Mouse (Mus musculus) adrenal gland, adult (tissue): ENCODE measurements around the gene Akap13.

Experiments
- DNase-seq, 2 experiments: peaks; one replicate each; pipeline ENCODE4 v3.0.0; 2022 to 2023; ENCODE audit warnings: low spot score in 1 of 2; ENCODE audit not compliant: inconsistent age in 2 of 2

Akap13 gene

DNA sequence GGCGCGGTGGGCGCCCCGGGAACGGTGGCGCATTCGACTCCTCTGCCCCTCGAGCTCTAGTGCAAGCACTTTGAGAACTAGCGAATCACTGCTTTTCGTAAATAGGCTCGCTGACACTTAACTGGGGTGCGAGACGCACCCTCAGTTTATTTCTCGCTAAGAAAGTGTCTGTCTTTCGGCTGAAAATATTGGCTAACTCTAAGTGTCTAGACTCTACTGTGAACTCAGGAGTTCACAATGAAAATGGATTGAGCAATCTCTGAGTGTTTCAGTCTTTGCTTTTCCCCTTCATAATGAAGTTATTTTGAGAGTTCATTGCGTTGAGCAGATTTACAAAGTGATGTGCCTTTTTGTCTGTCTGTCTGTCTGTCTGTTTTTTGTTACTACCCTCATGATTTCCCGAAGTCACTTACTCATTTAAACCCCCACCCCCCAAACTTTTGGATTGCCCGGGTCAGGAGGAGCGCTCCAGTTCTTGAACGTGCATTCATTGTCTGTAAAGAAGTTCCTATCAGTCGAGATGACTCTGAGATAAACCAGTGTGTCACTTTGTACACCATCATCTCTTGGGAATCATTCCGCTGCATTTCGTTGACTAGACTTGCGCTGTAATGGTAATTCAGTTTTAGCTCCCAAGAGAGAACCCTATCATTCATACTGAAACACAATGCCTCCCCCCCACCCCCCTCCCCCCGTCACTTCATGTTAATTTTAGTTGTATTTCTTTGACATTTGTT lies 986 bp downstream of the Akap13 start:
- DNase-seq = no peak

DNA sequence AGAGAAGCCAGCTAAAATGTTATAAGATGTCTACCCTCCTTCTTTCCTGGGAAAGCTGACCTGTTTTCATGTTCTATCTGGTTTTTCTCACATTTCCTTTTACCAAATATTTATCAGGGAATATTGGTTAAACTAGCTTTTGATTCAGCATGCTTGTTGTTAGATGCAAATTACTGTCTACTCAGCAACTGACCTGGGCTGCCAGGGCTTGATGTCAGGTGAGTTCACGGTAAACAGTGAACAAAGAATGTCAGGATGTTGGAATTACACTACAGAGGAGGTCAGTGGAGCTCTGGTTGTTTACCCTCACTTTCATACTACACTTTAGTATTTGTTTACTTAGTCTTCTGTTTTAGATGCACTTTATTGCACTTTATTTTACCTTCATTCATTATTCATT lies 5.0 kb downstream of the Akap13 start:
- no peak for DNase-seq

- DNase-seq = peak in 1 of 2 experiments; percentile 62
These were observed 8.3 kb downstream of the Akap13 start for GRCm38 (mm10) chr7:75463579-75464162.

DNA sequence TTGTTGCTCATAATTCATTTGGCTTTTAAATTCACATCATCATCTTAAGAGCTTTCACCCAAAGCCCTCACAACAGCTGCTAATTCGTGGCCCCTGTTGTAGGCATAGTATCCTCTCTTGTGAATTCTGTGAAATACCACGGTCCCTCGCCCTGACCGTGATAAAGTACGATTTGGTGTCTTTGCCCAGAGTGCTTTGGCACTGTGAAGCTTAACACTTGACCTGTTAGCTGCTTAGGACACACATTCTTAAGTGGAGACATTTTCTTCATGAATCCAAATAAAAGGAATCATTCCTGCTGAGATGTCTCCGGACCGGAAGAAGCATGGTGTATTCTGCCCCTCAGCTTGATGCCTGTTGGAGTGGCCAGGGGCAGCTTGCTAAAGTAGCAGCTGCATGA lies 12.5 kb downstream of the Akap13 start:
- DNase-seq = no peak

DNA sequence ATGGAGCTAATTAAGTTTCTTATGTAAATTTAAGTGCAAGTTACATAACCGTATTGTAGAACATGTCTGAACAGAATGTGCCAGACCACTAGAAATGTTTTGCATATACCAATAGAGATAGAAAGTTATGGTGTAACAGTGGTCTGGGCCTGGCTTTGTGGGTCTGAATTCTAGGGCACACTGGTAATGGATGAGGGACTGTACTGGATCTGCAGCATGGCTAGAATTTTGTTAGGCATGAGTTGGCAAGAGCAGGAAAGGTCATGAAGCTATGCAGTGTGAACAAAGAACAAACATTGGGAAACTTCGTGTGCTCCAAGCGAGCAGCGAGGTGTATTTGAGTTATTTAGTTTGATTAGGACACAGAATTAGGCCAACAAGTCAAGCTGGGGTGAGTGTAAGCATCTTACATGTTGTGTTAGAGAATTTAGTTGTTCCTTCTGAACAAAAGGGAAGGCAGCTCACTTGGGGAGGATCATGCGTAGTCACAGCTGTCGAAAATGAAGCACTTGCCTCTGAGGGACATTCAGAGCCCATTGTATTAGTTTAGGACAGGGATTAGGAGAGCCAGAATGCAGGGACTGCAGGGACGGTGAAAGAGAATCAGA lies 15.1 kb downstream of the Akap13 start:
- DNase-seq = no peak

- no peak for DNase-seq
These were observed 17.2 kb downstream of the Akap13 start for GRCm38 (mm10) chr7:75472316-75473195.

DNA sequence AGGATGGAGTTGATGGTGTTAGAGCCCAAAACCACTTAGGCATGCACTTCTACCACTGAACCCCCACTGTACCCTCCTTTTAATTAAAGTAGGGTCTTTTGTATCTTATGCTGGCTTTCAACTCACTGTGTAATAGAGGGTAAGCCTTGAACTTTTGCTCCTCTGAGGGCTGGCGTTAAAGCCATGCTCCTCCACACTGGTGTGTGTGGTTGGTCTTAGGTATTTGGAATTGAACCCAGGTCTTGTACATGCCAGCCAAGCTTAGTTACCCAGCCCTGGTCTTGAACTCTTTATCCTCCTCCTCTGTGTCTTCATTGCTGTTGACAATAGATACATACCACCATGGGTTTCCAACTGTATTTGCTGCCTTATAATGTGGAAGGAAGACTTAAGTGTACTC lies 18.0 kb downstream of the Akap13 start:
- DNase-seq = no peak

- DNase-seq = no peak
These were observed 18.7 kb downstream of the Akap13 start for GRCm38 (mm10) chr7:75474064-75474463.

GRCm38 (mm10) chr7:75474564-75475150 lies 19.3 kb downstream of the Akap13 start:
- no peak for DNase-seq

GRCm38 (mm10) chr7:75478060-75478459 lies 22.7 kb downstream of the Akap13 start:
- DNase-seq = no peak

DNA sequence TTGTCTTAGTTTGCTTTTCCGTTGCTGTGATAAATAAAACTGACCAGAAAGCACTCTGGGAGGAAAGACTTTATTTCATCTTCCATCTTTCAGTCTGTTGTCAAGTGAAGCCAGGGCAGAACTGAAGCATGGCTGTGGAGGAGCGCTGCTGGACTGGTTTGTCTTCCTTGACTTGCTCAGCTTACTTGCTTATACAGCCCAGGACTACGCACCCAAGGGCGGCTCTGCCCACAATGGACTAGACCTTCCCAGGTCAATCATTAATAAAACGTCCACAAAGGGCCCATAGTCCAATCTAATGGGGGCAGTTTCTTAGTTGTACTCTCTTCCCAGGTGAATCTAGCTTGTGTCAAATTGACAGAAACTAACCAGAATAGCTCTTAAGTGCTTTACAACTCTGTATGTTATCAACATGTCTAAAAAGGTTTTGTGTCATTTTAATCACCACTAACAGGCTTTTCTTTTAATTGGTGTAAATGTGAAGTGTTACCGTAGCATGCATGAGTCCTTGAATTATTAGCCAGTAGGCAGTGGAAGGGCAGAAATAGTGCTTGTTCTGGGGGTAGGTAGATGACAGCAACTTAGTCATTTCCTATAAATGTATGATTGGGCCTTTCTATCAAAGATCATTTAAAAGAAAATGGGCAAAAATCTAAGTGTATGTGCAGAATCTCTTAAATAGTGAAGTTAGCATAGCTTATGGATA lies 25.5 kb downstream of the Akap13 start:
- DNase-seq = no peak

- DNase-seq = no peak
These were observed 30.7 kb downstream of the Akap13 start for GRCm38 (mm10) chr7:75486031-75486430.

- no peak for DNase-seq
These were observed 40.7 kb downstream of the Akap13 start for GRCm38 (mm10) chr7:75495941-75496441.

DNA sequence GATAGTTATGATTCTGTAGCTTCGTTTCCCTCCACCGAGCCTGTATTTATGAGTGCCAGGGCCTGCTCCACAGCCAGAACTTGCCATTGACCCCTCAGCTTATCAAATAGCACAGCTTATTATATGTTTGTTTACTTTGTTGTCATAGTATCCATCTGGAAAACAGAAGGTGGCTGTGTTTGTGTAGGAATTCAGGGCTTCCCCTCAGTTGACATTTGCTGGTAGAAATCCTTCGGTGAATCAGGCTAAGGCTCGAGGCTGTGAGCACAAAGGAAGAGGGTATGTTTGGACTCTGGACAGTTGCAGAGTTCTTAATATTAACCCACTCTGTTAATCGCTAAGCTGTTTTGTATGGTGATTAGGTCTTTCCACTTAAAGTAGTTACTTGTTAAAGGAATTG lies 43.3 kb downstream of the Akap13 start:
- no peak for DNase-seq

DNA sequence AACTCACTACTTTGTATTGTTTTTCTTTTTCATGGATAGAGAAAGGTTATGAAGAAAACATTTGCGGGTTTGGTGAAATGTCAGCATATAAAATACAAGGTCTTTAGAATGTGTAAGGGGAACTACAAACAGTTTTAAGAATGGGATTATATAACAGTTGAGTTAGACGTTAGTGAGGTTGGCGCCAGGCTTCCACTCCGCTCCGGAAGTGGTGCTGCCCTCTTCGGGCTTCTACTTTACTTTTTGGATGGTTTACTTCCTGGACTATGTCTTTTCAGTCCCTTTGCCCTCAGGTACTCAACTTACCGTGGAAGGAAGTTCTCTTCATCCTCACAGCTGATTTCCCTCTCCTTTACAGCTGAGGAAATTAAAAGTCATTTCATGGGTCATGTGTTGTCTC lies 43.9 kb downstream of the Akap13 start:
- DNase-seq = no peak

DNA sequence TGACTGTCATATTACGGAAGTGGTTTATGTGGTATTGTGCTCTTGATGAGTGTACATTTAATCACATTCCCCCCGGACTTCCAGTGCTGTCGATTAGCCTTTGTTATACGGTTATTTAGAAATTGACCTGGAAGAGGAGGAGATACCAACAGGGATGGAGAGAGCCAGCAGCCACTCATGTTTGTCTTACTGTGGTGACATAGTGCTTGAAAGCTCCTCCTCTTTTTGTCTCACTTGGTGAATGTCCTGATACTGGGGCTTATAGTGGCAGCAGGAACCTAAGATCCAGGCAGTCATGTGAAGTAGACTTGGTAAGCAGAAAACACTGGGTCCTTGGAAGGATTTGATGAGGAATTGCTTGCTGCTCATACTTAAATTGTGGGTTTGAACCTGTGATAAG lies 44.8 kb downstream of the Akap13 start:
- DNase-seq = no peak

DNA sequence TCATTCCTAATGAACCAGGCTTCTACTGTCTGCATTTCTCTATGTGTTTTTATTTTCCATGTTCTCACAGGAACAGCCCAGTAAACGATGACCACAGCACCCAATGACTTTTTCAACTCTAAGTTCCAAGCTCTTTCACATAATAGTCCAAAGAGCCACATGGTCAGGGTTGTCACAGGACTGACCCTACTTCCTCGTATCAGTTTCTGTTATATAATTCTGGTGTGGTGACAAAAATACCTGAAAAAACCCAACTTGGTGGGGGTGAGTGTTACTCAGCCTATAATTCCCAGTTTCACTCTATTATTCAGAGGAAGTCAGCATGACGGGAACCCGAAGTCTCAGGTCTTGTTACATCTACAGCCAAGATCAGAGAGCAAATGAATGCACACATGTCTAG lies 45.5 kb downstream of the Akap13 start:
- DNase-seq = no peak

- DNase-seq = no peak
These were observed 49.2 kb downstream of the Akap13 start for GRCm38 (mm10) chr7:75504524-75504923.

DNA sequence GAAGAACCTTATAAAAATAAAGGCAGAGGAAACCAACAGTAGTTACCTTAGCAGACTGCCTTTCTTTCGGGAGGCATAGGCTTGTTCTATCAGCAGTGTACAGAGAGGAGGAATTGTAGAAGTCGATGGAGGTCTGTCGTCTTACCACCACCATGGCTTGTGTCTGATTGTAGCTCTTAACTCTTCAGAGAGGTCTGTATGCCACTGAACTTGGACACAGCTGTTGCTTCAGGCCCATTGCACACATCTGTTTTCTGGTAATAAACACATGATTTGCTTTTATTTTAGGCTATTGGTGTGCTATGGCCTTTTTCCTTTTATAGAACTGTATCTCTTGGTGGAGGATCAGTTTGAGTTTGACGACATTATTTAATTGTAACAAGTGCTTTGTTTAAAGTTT lies 51.3 kb downstream of the Akap13 start:
- DNase-seq = no peak

GRCm38 (mm10) chr7:75509085-75509873 lies 53.9 kb downstream of the Akap13 start:
- DNase-seq = no peak
